Mouse (Mus musculus): ENCODE results near the gene Apbb1.

Gene Apbb1

GRCm38 (mm10) chr7:105572949-105573348, 8.5 kb downstream of the Apbb1 start:
- no peak for DNase-seq (ENCODE audit: extremely low spot score, low read depth, low spot score)

GRCm38 (mm10) chr7:105570756-105571155, 10.7 kb downstream of the Apbb1 start:
- no peak for DNase-seq (ENCODE audit: extremely low spot score, low read depth, low spot score)

- no peak for DNase-seq (ENCODE audit: extremely low spot score, low read depth, low spot score)
Observed at GRCm38 (mm10) chr7:105569512-105570496, 11.6 kb downstream of the Apbb1 start.

- no peak for DNase-seq (ENCODE audit: extremely low spot score, low read depth, low spot score)
Observed at GRCm38 (mm10) chr7:105568988-105569471, 12.4 kb downstream of the Apbb1 start.

- no peak for DNase-seq (ENCODE audit: extremely low spot score, low read depth, low spot score)
Observed at GRCm38 (mm10) chr7:105568583-105568982, 12.9 kb downstream of the Apbb1 start.

- no peak for DNase-seq (ENCODE audit: extremely low spot score, low read depth, low spot score)
Observed at GRCm38 (mm10) chr7:105565071-105565836, 16.2 kb downstream of the Apbb1 start.

GRCm38 (mm10) chr7:105563367-105563766, 18.1 kb downstream of the Apbb1 start:
- DNase-seq (ENCODE audit: extremely low spot score, low read depth, low spot score) = no peak

- DNase-seq (ENCODE audit: extremely low spot score, low read depth, low spot score) = no peak
Observed at GRCm38 (mm10) chr7:105562317-105562716, 19.1 kb downstream of the Apbb1 start.

- DNase-seq (ENCODE audit: extremely low spot score, low read depth, low spot score) = no peak
Observed at GRCm38 (mm10) chr7:105559016-105559415, 22.4 kb downstream of the Apbb1 start.

GRCm38 (mm10) chr7:105557671-105558070, 23.8 kb downstream of the Apbb1 start:
- no peak for DNase-seq (ENCODE audit: extremely low spot score, low read depth, low spot score)

GRCm38 (mm10) chr7:105556406-105556805, 25.0 kb downstream of the Apbb1 start:
- no peak for DNase-seq (ENCODE audit: extremely low spot score, low read depth, low spot score)

GRCm38 (mm10) chr7:105555571-105555970, 25.9 kb downstream of the Apbb1 start:
- no peak for DNase-seq (ENCODE audit: extremely low spot score, low read depth, low spot score)

GRCm38 (mm10) chr7:105554212-105554942, 27.1 kb downstream of the Apbb1 start, which contains the start of gene Smpd1:
Gene Smpd1 (plus strand): TSS chr7:105554360.
- no peak for DNase-seq (ENCODE audit: extremely low spot score, low read depth, low spot score)

- DNase-seq (ENCODE audit: extremely low spot score, low read depth, low spot score) = no peak
Observed at GRCm38 (mm10) chr7:105553456-105554211, 27.8 kb downstream of the Apbb1 start.

GRCm38 (mm10) chr7:105549035-105549434, 32.4 kb downstream of the Apbb1 start:
- DNase-seq (ENCODE audit: extremely low spot score, low read depth, low spot score) = peak; percentile 85

- no peak for DNase-seq (ENCODE audit: extremely low spot score, low read depth, low spot score)
Observed at GRCm38 (mm10) chr7:105547970-105548369, 33.5 kb downstream of the Apbb1 start.

GRCm38 (mm10) chr7:105545986-105546385, 35.5 kb downstream of the Apbb1 start:
- DNase-seq (ENCODE audit: extremely low spot score, low read depth, low spot score) = no peak

- no peak for DNase-seq (ENCODE audit: extremely low spot score, low read depth, low spot score)
Observed at GRCm38 (mm10) chr7:105534162-105534561, 47.3 kb downstream of the Apbb1 start.

- no peak for DNase-seq (ENCODE audit: extremely low spot score, low read depth, low spot score)
Observed at GRCm38 (mm10) chr7:105528094-105528493, 53.4 kb downstream of the Apbb1 start.

GRCm38 (mm10) chr7:105527306-105527937, 54.0 kb downstream of the Apbb1 start:
- DNase-seq (ENCODE audit: extremely low spot score, low read depth, low spot score) = no peak
